Mouse (Mus musculus) heart, postnatal 36 days (tissue): ENCODE results near the gene 9930104L06Rik. TPM values are rescaled to one million over a fixed set of nuclear protein-coding genes. Genes with fewer than 3 reads are reported as not detected.

Experiments
- DNase-seq, 2 experiments: peaks; one replicate each; pipeline ENCODE4 v3.0.0; 2021 to 2022
- intact Hi-C: fragments of 180-260 bp; cut with DNase I; formaldehyde crosslinking; loops from one replicate; pipeline ENCODE4 v1.15.1; 2025
- total RNA-seq, 2 experiments: library from RNA; stranded (reverse); gene quantifications; 2 replicates each; pipeline ENCODE4 v1.2.3; 2021

9930104L06Rik gene
- total RNA-seq, 2 experiments from 2014 or later: 6.6 to 9.1 TPM

- no peak for DNase-seq
- intact Hi-C loops: no loop called here
Measured at GRCm38 (mm10) chr4:124988382-124988781, 51.5 kb downstream of the 9930104L06Rik start.

- intact Hi-C loops: no loop called here
- DNase-seq: no peak
Measured at GRCm38 (mm10) chr4:124989787-124990253, 53.0 kb downstream of the 9930104L06Rik start.

- no peak for DNase-seq
- intact Hi-C loops: no loop called here
Measured at GRCm38 (mm10) chr4:124990325-124990724, 53.5 kb downstream of the 9930104L06Rik start.

Other genes starting within 250 kb of the 9930104L06Rik start
- gene Utp11, start 243.4 kb upstream of the 9930104L06Rik start, total RNA-seq: 10 to 100 TPM; 12.1 to 14.0 TPM
- 10 to 100 TPM; 12.9 to 13.7 TPM for gene Fhl3, start 236.3 kb upstream of the 9930104L06Rik start, total RNA-seq
- gene Sf3a3, start 222.3 kb upstream of the 9930104L06Rik start, total RNA-seq: 10 to 100 TPM; 18.1 to 18.2 TPM
- 10 to 100 TPM in 1 of 2 experiments, 1 to 10 TPM in 1; 8.6 to 11.7 TPM for gene Inpp5b, start 195.2 kb upstream of the 9930104L06Rik start, total RNA-seq
- gene Mtf1, start 134.9 kb upstream of the 9930104L06Rik start, total RNA-seq: 10 to 100 TPM; 14.8 to 14.9 TPM
- 10 to 100 TPM; 17.8 to 22.2 TPM for gene Yrdc, start 86.4 kb upstream of the 9930104L06Rik start, total RNA-seq
- gene 1110065P20Rik, start 85.9 kb upstream of the 9930104L06Rik start, total RNA-seq: 10 to 100 TPM; 22.1 to 22.7 TPM
- gene Maneal, start 74.9 kb upstream of the 9930104L06Rik start, total RNA-seq: under 1 TPM; 0.14 to 0.22 TPM
- gene Epha10, start 56.1 kb upstream of the 9930104L06Rik start, total RNA-seq: not detected
- 1 to 10 TPM; 1.5 TPM for gene Cdca8, start 2.3 kb downstream of the 9930104L06Rik start, total RNA-seq
- gene Rspo1, start 49.4 kb downstream of the 9930104L06Rik start, total RNA-seq: 1 to 10 TPM; 3.1 to 6.7 TPM
- gene Gnl2, start 79.5 kb downstream of the 9930104L06Rik start, total RNA-seq: 10 to 100 TPM; 26.7 to 34.2 TPM
- gene Dnali1, start 128.7 kb downstream of the 9930104L06Rik start, total RNA-seq: not detected
- gene Snip1, start 129.6 kb downstream of the 9930104L06Rik start, total RNA-seq: 1 to 10 TPM; 6.5 to 9.2 TPM
- 10 to 100 TPM; 19.9 to 21.3 TPM for gene Meaf6, start 148.1 kb downstream of the 9930104L06Rik start, total RNA-seq
- gene Zc3h12a, start 190.8 kb downstream of the 9930104L06Rik start, total RNA-seq: 1 to 10 TPM; 3.3 to 4.5 TPM